Mouse (Mus musculus) ES-Bruce4 (cell line): ENCODE data around the gene Gria4.

Source experiments
- CTCF ChIP-seq: IDR thresholded peaks from one replicate; pipeline ENCODE4 v1.8.1; 2011; ENCODE audit warnings: low read depth, low read length
- POLR2A ChIP-seq: IDR thresholded peaks from one replicate; pipeline ENCODE4 v1.8.1; 2011; ENCODE audit warnings: low read length; ENCODE audit not compliant: insufficient read depth

DNA sequence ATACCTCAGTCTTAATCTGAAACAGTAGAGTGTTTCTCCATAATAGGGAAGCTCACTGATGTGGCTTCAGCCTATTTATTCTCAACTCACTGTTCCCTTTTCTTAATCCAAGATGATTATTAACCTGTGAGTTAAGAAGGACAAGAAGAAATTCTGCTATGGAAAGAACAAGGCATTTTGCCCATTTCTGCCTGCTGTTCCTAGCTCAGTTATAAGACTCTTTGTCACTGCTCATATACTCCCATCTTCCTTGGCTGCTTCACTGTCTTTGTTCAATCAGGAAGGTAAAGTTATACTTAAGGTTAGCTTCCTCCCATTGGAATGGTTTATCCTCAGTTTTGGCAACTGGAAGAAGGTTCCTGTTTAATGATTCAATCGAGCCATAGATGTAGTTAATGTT lies 133.6 kb downstream of the Gria4 start:
- TF ChIP-seq POLR2A: no peak
- TF ChIP-seq CTCF: no peak
